Mouse (Mus musculus) myocyte (in vitro differentiated cells): Measurements from ENCODE around the gene Cyb561. TPM values are rescaled to one million over a fixed set of nuclear protein-coding genes. Genes with fewer than 3 reads are reported as not detected.

Experiments used
- H3K27me3 ChIP-seq: one replicate; pipeline ENCODE4 v1.6.1; 2011; ENCODE audit not compliant: control insufficient read depth, insufficient read depth, insufficient read length
- H3K36me3 ChIP-seq: one replicate; pipeline ENCODE4 v1.6.1; 2011; ENCODE audit not compliant: control insufficient read depth, insufficient read depth
- H3K4me2 ChIP-seq: one replicate; pipeline ENCODE4 v1.6.1; 2011; ENCODE audit warnings: low read depth, control low read depth
- H3K4me3 ChIP-seq: one replicate; pipeline ENCODE4 v1.5.1; 2011; ENCODE audit warnings: mild to moderate bottlenecking, control low read depth, moderate library complexity
- H3K79me2 ChIP-seq: one replicate; pipeline ENCODE4 v1.6.1; 2011; ENCODE audit not compliant: control insufficient read depth, insufficient read depth
- H3ac ChIP-seq: one replicate; pipeline ENCODE4 v1.6.1; 2011; ENCODE audit not compliant: control insufficient read depth, insufficient read length
- CEBPB ChIP-seq: IDR thresholded peaks from 2 replicates; pipeline ENCODE4 v1.6.1; 2011; ENCODE audit warnings: mild to moderate bottlenecking, moderate library complexity; ENCODE audit not compliant: poor library complexity, insufficient read depth, severe bottlenecking
- E2F4 ChIP-seq: IDR thresholded peaks from one replicate; pipeline ENCODE4 v1.6.1; 2011; ENCODE audit warnings: mild to moderate bottlenecking, control low read depth, moderate library complexity; ENCODE audit not compliant: insufficient read depth
- MAX ChIP-seq: IDR thresholded peaks from one replicate; pipeline ENCODE4 v1.6.1; 2011; ENCODE audit warnings: low read depth, mild to moderate bottlenecking, control low read depth
- MYOD1 ChIP-seq, 3 experiments: IDR thresholded peaks; one replicate each; pipeline ENCODE4 v1.6.1; 2011; ENCODE audit warnings: control low read depth in 2 of 3, low read depth in 2 of 3, mild to moderate bottlenecking in 2 of 3, moderate library complexity in 1 of 3; ENCODE audit not compliant: insufficient read length in 2 of 3, control insufficient read depth in 1 of 3
- MYOG ChIP-seq, 3 experiments: IDR thresholded peaks; one replicate each; pipeline ENCODE4 v1.6.1; 2011; ENCODE audit warnings: control low read depth in 2 of 3, low read depth in 2 of 3, mild to moderate bottlenecking in 2 of 3; ENCODE audit not compliant: insufficient read length in 2 of 3, control insufficient read depth in 1 of 3, insufficient read depth in 1 of 3
- POLR2A ChIP-seq: IDR thresholded peaks from one replicate; pipeline ENCODE4 v1.6.1; 2011; ENCODE audit warnings: low read depth, mild to moderate bottlenecking, control low read depth, moderate library complexity; ENCODE audit not compliant: insufficient read length
- POLR2AphosphoS2 ChIP-seq: IDR thresholded peaks from one replicate; pipeline ENCODE4 v1.6.1; 2011; ENCODE audit warnings: low read depth, control low read depth; ENCODE audit not compliant: insufficient read length
- REST ChIP-seq: IDR thresholded peaks from one replicate; pipeline ENCODE4 v1.6.1; 2011; ENCODE audit warnings: mild to moderate bottlenecking, control low read depth, moderate library complexity; ENCODE audit not compliant: insufficient read depth, insufficient read length
- SRF ChIP-seq: IDR thresholded peaks from one replicate; pipeline ENCODE4 v1.6.1; 2011; ENCODE audit warnings: low read depth; ENCODE audit not compliant: control insufficient read depth, insufficient read length
- TCF12 ChIP-seq: IDR thresholded peaks from one replicate; pipeline ENCODE4 v1.6.1; 2011; ENCODE audit warnings: mild to moderate bottlenecking, control low read depth; ENCODE audit not compliant: poor library complexity, insufficient read depth, severe bottlenecking
- TCF3 ChIP-seq: IDR thresholded peaks from one replicate; pipeline ENCODE4 v1.6.1; 2011; ENCODE audit warnings: low read depth, control low read depth; ENCODE audit not compliant: insufficient read length
- USF1 ChIP-seq: IDR thresholded peaks from one replicate; pipeline ENCODE4 v1.6.1; 2011; ENCODE audit warnings: low read depth, mild to moderate bottlenecking, control low read depth, moderate library complexity
- polyA plus RNA-seq: library from polyadenylated mRNA; unstranded; fragments of >200 nt; fragmentation: generic; extraction: Trizol; gene quantifications from one replicate; pipeline ENCODE4 v1.2.1, GENCODE M21; 2012; ENCODE audit warnings: missing spikeins

Gene Cyb561
- polyA plus RNA-seq, 1 experiment = 1.5 TPM

DNA sequence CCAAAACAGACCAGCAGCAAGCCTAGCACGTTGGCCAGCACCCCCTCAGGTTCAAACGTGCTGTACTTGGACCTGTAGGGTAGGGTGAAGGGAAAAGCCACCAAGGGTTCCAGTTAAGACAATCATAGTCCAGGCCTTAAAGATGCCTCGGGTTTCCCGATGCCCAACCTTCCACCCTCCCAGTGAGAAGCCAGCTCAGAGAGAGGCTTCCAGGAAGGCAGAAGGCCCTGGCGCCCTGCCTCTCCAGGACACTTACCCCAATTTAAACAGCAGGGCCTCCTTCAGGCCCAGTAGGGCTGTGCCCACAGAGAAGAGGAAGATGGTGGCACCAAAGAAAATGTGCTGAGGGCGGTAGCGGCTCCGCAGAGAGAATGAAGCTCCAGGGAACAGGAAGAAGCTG lies 17.6 kb downstream of the Cyb561 start:
- Histone ChIP-seq H3K36me3 (no peaks in the 10 kb centered on the region), H3K4me3 (no peak overlapping the region), H3K27me3 (no peaks in the 10 kb centered on the region), H3K79me2 (no peaks in the 10 kb centered on the region), H3K4me2 (no peak overlapping the region), H3ac (no peak overlapping the region)
- no peak for TF ChIP-seq TCF12
- TF ChIP-seq CEBPB = no peak
- TF ChIP-seq SRF = no peak
- TF ChIP-seq POLR2AphosphoS2 = no peak
- no peak for TF ChIP-seq E2F4
- no peak for TF ChIP-seq TCF3
- TF ChIP-seq USF1 = no peak
- no peak for TF ChIP-seq MYOD1 (IDR thresholded peaks at IDR 0.05; ENCODE audit: control insufficient read depth in 1 of 3, insufficient read length in 2 of 3, low read depth in 2 of 3)
- no peak for TF ChIP-seq POLR2A
- TF ChIP-seq REST = no peak

GRCm38 (mm10) chr11:105934816-105935215 lies 18.3 kb downstream of the Cyb561 start:
- Histone ChIP-seq H3K36me3 (no peaks in the 10 kb centered on the region), H3K4me3 (no peak overlapping the region), H3K4me2 (no peak overlapping the region), H3K79me2 (no peaks in the 10 kb centered on the region), H3ac (no peak overlapping the region), H3K27me3 (no peaks in the 10 kb centered on the region)
- TF ChIP-seq POLR2AphosphoS2 (no peak), CEBPB (no peak), REST (no peak), USF1 (no peak), MYOG (IDR thresholded peaks at IDR 0.05; ENCODE audit: control insufficient read depth in 1 of 3, insufficient read depth in 1 of 3, insufficient read length in 2 of 3, low read depth in 2 of 3) (no peak), POLR2A (no peak), MYOD1 (IDR thresholded peaks at IDR 0.05; ENCODE audit: control insufficient read depth in 1 of 3, insufficient read length in 2 of 3, low read depth in 2 of 3) (no peak)

DNA sequence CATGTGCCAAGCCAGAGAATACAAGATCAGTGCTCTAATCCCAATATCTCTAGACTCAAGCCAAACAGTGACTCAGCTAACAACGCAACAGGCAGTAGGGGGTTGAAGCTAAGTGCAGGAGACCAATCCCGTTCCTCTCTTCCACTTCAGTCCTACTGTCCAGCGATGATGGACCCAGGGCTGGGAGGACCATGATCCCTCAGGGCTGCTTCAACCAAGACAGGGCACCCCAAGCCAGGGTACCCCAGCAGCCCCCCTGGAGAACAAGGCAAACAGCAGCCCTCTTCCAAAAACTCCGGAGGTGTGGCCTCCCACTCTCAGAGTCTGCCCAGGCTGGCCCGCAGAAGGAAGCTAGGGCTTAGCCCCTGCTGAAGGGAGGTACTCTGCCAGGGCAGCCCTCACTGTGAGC lies 18.8 kb downstream of the Cyb561 start:
- no peak for TF ChIP-seq E2F4
- no peak for TF ChIP-seq CEBPB
- TF ChIP-seq MYOD1 (IDR thresholded peaks at IDR 0.05; ENCODE audit: control insufficient read depth in 1 of 3, insufficient read length in 2 of 3, low read depth in 2 of 3) = no peak
- no peak for TF ChIP-seq POLR2A
- no peak for TF ChIP-seq TCF12
- TF ChIP-seq USF1 = no peak
- TF ChIP-seq SRF = no peak
- TF ChIP-seq REST = no peak
- no peak for TF ChIP-seq MYOG (IDR thresholded peaks at IDR 0.05; ENCODE audit: control insufficient read depth in 1 of 3, insufficient read depth in 1 of 3, insufficient read length in 2 of 3, low read depth in 2 of 3)
- TF ChIP-seq TCF3 = no peak
- TF ChIP-seq MAX = no peak
- TF ChIP-seq POLR2AphosphoS2 = no peak

DNA sequence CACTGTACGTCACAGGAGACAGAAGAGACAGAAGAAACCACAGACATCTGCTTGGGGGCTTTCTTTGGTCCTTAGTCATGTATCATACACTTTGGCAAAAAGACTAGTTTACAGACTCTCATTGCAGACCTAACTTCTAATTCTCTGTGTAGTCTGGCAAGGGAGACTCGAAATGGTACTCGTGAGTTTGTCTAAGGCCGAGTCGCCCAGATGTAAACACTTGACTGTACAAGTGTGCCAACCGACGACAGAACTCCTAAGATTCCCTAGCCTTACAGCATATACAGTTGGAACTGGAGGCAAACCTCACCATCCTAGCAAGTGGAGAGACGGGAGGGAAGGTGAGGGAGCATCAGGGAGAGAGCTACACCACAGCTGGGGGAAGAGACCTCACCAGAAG lies 19.4 kb downstream of the Cyb561 start:
- H3K4me3 ChIP-seq = no peak overlapping the region
- no peaks in the 10 kb centered on the region for H3K36me3 ChIP-seq
- H3K4me2 ChIP-seq = no peak overlapping the region
- TF ChIP-seq MYOG (IDR thresholded peaks at IDR 0.05; ENCODE audit: control insufficient read depth in 1 of 3, insufficient read depth in 1 of 3, insufficient read length in 2 of 3, low read depth in 2 of 3) (no peak), SRF (no peak)
- no peaks in the 10 kb centered on the region for H3K79me2 ChIP-seq
- no peak overlapping the region for H3ac ChIP-seq
- H3K27me3 ChIP-seq = no peaks in the 10 kb centered on the region

More for the DNA sequence above, 18.8 kb downstream of the Cyb561 start:
- no peaks in the 10 kb centered on the region for H3K79me2 ChIP-seq
- no peak overlapping the region for H3ac ChIP-seq
- no peak overlapping the region for H3K4me2 ChIP-seq
- H3K27me3 ChIP-seq = no peaks in the 10 kb centered on the region
- H3K36me3 ChIP-seq = no peaks in the 10 kb centered on the region
- no peak overlapping the region for H3K4me3 ChIP-seq

- H3K79me2 ChIP-seq = no peaks in the 10 kb centered on the region
- no peak overlapping the region for H3K4me2 ChIP-seq
- no peak overlapping the region for H3ac ChIP-seq
- H3K4me3 ChIP-seq = no peak overlapping the region
- no peaks in the 10 kb centered on the region for H3K36me3 ChIP-seq
- no peak for TF ChIP-seq CEBPB
- TF ChIP-seq TCF3 = no peak
- no peak for TF ChIP-seq POLR2A
- TF ChIP-seq SRF = no peak
- TF ChIP-seq MYOG (IDR thresholded peaks at IDR 0.05; ENCODE audit: control insufficient read depth in 1 of 3, insufficient read depth in 1 of 3, insufficient read length in 2 of 3, low read depth in 2 of 3) = no peak
- TF ChIP-seq POLR2AphosphoS2 = no peak
- no peak for TF ChIP-seq USF1
- no peak for TF ChIP-seq TCF12
- TF ChIP-seq MYOD1 (IDR thresholded peaks at IDR 0.05; ENCODE audit: control insufficient read depth in 1 of 3, insufficient read length in 2 of 3, low read depth in 2 of 3) = no peak
- no peak for TF ChIP-seq REST
- TF ChIP-seq MAX = no peak
- no peak for TF ChIP-seq E2F4
- H3K27me3 ChIP-seq = no peaks in the 10 kb centered on the region
Measured at GRCm38 (mm10) chr11:105931380-105931779, 21.8 kb downstream of the Cyb561 start.
